Mouse (Mus musculus) intestine, postnatal 0 days (tissue): Measurements from ENCODE around the gene Ptpn6. TPM values are rescaled to one million over a fixed set of nuclear protein-coding genes. Genes with fewer than 3 reads are reported as not detected.

Experiments
- ATAC-seq: fragments of 200-750 bp; cut with Nextera tagmentation; 2 replicates; pipeline ENCODE4 v1.8.0; 2017; ENCODE audit warnings: mild to moderate bottlenecking, moderate TSS enrichment, moderate library complexity
- H3K27ac ChIP-seq: fragments of 300-500 bp; sonication (generic); 2 replicates; pipeline ENCODE4 v1.5.1; 2014; ENCODE audit warnings: mild to moderate bottlenecking, low read depth, low read length, moderate library complexity
- H3K27me3 ChIP-seq: fragments of 300-500 bp; sonication (generic); replicated peaks from 2 replicates; pipeline ENCODE4 v1.6.1; 2014; ENCODE audit warnings: low read length, mixed read lengths; ENCODE audit not compliant: control insufficient read depth, insufficient read depth
- H3K36me3 ChIP-seq: fragments of 300-500 bp; sonication (generic); 2 replicates; pipeline ENCODE4 v1.6.1; 2014; ENCODE audit warnings: mild to moderate bottlenecking, moderate library complexity; ENCODE audit not compliant: control insufficient read depth, insufficient read depth
- H3K4me1 ChIP-seq: fragments of 300-500 bp; sonication (generic); replicated peaks from 2 replicates; pipeline ENCODE4 v1.6.1; 2014; ENCODE audit warnings: antibody characterized with exemption, low read length, mixed read lengths; ENCODE audit not compliant: control insufficient read depth, insufficient read depth
- H3K4me2 ChIP-seq: fragments of 300-500 bp; sonication (generic); replicated peaks from 2 replicates; pipeline ENCODE4 v1.6.1; 2014; ENCODE audit warnings: low read depth, mild to moderate bottlenecking, moderate library complexity
- H3K4me3 ChIP-seq: fragments of 300-500 bp; sonication (generic); 2 replicates; pipeline ENCODE4 v1.5.1; 2014; ENCODE audit warnings: low read depth, low read length
- H3K9ac ChIP-seq: fragments of 300-500 bp; sonication (generic); 2 replicates; pipeline ENCODE4 v1.6.1; 2014; ENCODE audit warnings: mild to moderate bottlenecking, low read depth, low read length
- H3K9me3 ChIP-seq: fragments of 300-500 bp; sonication (generic); 2 replicates; pipeline ENCODE4 v1.6.1; 2016; ENCODE audit warnings: mixed run types; ENCODE audit not compliant: control insufficient read depth
- CTCF ChIP-seq: sonication (generic); IDR thresholded peaks from 2 replicates; pipeline ENCODE4 v1.5.1; 2016; ENCODE audit warnings: low read depth, mild to moderate bottlenecking, control low read depth, antibody characterized with exemption, moderate library complexity
- WGBS: fragments of 180-500 bp; shearing (Covaris S2); extraction: QIAGEN DNeasy Blood & Tissue Kit; methylation state at CpG from one replicate; pipeline ENCODE4 v1.1.7; 2014; 5-methylcytosine and 5-hydroxymethylcytosine counted together
- polyA plus RNA-seq: library from polyadenylated mRNA; unstranded; fragments of >200 nt; fragmentation: Nextera tagmentation; extraction: Ambion mirVana; gene quantifications from 2 replicates; pipeline ENCODE4 v1.2.1, GENCODE M21; 2015

The Ptpn6 gene
- polyA plus RNA-seq, 1 experiment from 2014 or later = 17.4 TPM

- H3K4me3 ChIP-seq = peak overlapping the region; percentile 67
- peak; percentile 31 for TF ChIP-seq CTCF
- H3K27ac ChIP-seq = peak overlapping the region; percentile 97
- no peaks in the 10 kb centered on the region for H3K27me3 ChIP-seq
- H3K9ac ChIP-seq = peak overlapping the region; percentile 78
- peaks cover 3% of the 10 kb centered on the region for H3K4me1 ChIP-seq
- WGBS = 28% methylated on average over 13 of the region's 13 CpGs
- H3K36me3 ChIP-seq = peaks cover 28% of the 10 kb centered on the region
- H3K9me3 ChIP-seq = no peaks in the 10 kb centered on the region
- ATAC-seq = peak; percentile 12; the same call in 1 of the 2 replicates
- H3K4me2 ChIP-seq = peak overlapping the region; percentile 65
Measured at GRCm38 (mm10) chr6:124717968-124718367, 20.5 kb downstream of the Ptpn6 start.

GRCm38 (mm10) chr6:124716864-124717490, 21.5 kb downstream of the Ptpn6 start:
- Histone ChIP-seq H3K4me2 (peak overlapping the region; percentile 65), H3K9ac (peak overlapping the region; percentile 78), H3K9me3 (no peaks in the 10 kb centered on the region), H3K27me3 (no peaks in the 10 kb centered on the region), H3K4me1 (peaks cover 3% of the 10 kb centered on the region), H3K27ac (peak overlapping the region; percentile 97), H3K36me3 (peaks cover 28% of the 10 kb centered on the region), H3K4me3 (peak overlapping the region; percentile 67)
- peak; percentile 87 for TF ChIP-seq CTCF
- WGBS = 36% methylated on average over 20 of the region's 20 CpGs
- ATAC-seq = no peak

- WGBS = 3% methylated on average over 11 of the region's 11 CpGs
- peak overlapping the region; percentile 88 for H3K27ac ChIP-seq
- no peak for TF ChIP-seq CTCF
- peaks cover 7% of the 10 kb centered on the region for H3K4me1 ChIP-seq
- H3K36me3 ChIP-seq = peaks cover 34% of the 10 kb centered on the region
- H3K4me3 ChIP-seq = peak overlapping the region; percentile 85
- H3K9ac ChIP-seq = peak overlapping the region; percentile 83
- H3K27me3 ChIP-seq = no peaks in the 10 kb centered on the region
- peak overlapping the region; percentile 92 for H3K4me2 ChIP-seq
- no peaks in the 10 kb centered on the region for H3K9me3 ChIP-seq
- ATAC-seq = no peak
Measured at GRCm38 (mm10) chr6:124712918-124713317, 25.6 kb downstream of the Ptpn6 start.

GRCm38 (mm10) chr6:124711824-124712782, 26.4 kb downstream of the Ptpn6 start, which contains the start of the genes Emg1 and Phb2:
TSS of gene Emg1 (minus strand) at chr6:124712178.
TSS of gene Phb2 (plus strand) at chr6:124712336.
- peak within 1 kb of the TSS; percentile 88 for H3K27ac ChIP-seq
- WGBS = under 1% methylated on average over 73 of the region's 76 CpGs
- TF ChIP-seq CTCF = peak; percentile 33
- no peaks in the 10 kb centered on the region for H3K9me3 ChIP-seq
- H3K27me3 ChIP-seq = no peaks in the 10 kb centered on the region
- H3K9ac ChIP-seq = peak within 1 kb of the TSS; percentile 83
- H3K4me2 ChIP-seq = peak within 1 kb of the TSS; percentile 92
- peaks cover 7% of the 10 kb centered on the region for H3K4me1 ChIP-seq
- peak within 1 kb of the TSS; percentile 85 for H3K4me3 ChIP-seq
- peaks cover 35% of the 10 kb centered on the region for H3K36me3 ChIP-seq
- ATAC-seq = peak; percentile 94

- H3K4me3 ChIP-seq = no peak overlapping the region
- H3K4me1 ChIP-seq = peaks cover 5% of the 10 kb centered on the region
- H3K36me3 ChIP-seq = peaks cover 32% of the 10 kb centered on the region
- no peak overlapping the region; the same call in 1 of the 2 replicates for H3K4me2 ChIP-seq
- no peak overlapping the region for H3K9ac ChIP-seq
- no peaks in the 10 kb centered on the region for H3K27me3 ChIP-seq
- no peak for ATAC-seq
- TF ChIP-seq CTCF = no peak
- WGBS = 72% methylated on average over 10 of the region's 10 CpGs
- peak overlapping the region; percentile 28; the same call in 1 of the 2 replicates for H3K27ac ChIP-seq
- no peaks in the 10 kb centered on the region for H3K9me3 ChIP-seq
Measured at GRCm38 (mm10) chr6:124708289-124708889, 30.1 kb downstream of the Ptpn6 start.
